Mouse (Mus musculus): ENCODE measurements around the gene AI182371.

Gene AI182371

GRCm38 (mm10) chr2:35101443-35101842, at the start of gene AI182371:
Gene AI182371, minus strand, starts transcription at chr2:35101543.
- DNase-seq: no peak

DNA sequence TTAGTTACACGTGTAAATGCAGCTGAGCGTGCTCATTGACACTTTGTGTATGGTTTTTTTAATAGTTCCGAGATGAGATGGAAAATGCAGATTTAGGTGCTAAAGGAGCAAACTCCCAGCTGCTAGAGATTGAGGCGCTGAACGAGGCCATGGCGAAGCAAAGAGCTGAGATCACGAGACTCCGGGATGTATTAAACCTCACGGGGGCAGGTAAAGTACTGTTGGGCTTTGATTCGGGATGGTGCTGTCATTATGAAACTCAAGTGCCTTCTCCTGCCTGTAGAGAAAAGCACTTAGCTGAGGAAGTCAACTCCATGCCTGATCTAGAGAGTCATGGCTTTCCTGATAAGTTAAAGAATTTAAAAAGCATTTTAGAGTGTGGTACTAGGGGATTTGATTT, 47.5 kb upstream of the AI182371 start:
- no peak for DNase-seq

DNA sequence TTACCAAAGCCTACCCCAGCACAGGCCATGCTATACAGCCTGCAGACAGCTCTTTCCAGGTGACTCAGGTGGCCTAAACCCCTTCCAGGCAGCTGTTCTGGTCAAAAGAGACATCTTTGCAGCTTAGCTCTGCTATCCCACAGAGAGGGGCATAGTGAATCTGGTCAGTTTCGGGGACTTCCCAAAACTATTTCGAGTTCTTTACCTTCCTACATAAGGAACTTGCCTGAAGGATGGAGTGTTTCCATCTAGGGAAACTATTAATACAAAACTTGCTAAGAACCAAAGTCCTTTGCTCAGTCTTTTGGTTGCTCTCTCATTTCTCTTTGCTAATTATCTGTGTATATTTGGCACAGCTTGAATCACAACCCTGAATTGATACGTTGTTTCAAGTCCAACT, 40.3 kb upstream of the AI182371 start:
- no peak for DNase-seq

DNA sequence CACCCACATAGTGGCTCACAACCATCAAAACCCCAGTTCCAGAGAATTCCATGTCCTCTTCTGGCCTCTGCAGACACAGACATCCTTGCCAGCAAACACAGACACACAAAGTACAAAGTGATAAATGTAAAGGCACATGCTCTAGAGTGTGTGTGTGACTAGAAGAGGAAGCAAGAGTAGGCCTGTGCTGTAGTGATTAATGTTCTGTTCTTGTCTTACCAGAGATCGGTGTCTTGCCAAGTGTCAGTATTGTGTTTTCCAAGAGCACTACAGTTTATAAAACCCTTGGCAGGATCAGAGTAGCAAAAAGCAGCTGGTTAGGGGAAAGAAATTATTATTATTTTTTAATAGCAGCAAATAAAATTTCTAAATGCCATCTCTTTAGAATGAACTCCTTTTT, 37.2 kb upstream of the AI182371 start:
- DNase-seq: no peak

GRCm38 (mm10) chr2:35133891-35134290, 32.5 kb upstream of the AI182371 start:
- DNase-seq: no peak

DNA sequence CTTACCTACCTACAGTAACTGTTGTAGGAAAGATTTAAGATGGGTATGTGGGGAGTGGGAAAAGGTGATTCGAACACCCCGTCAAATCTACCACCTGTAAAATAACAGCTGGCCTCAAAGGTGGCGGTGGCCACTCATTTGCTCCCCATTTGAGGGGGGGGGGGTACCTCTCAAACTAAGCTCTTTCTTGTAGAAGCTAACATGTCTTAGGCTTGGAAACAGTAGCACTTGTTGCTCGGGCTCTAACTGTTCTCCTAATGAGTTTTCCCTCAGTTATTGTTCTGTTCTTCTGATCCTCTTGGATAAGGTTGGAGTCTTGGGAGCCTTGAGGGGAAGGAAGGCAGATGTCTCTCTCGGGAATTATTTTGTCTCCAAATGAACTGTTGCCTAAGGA, 31.3 kb upstream of the AI182371 start:
- no peak for DNase-seq

- peak; percentile 98 for DNase-seq
Observed at GRCm38 (mm10) chr2:35131991-35132661, 30.8 kb upstream of the AI182371 start.

- DNase-seq: no peak
Observed at GRCm38 (mm10) chr2:35131491-35131890, 30.1 kb upstream of the AI182371 start.

GRCm38 (mm10) chr2:35124716-35125115, 23.4 kb upstream of the AI182371 start:
- DNase-seq: no peak

DNA sequence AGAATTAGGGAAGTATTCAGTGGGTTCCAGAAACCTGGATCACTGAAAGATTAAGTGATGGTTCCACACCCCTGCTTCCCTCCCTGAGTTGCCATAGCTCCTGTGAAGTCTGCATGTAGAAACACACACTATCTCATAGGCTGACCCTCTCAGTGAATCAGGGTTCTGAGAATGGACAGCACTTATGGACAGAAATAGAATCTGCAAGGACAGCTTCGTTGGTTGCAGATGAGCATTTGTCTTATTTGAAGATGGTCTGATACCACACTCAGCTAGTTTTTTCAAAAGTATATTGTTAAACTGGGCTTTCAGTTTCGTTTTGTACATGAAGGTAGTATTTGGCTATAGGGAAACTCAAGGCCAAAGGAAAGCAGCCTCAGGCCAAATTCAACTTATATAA, 9.2 kb upstream of the AI182371 start:
- no peak for DNase-seq

DNA sequence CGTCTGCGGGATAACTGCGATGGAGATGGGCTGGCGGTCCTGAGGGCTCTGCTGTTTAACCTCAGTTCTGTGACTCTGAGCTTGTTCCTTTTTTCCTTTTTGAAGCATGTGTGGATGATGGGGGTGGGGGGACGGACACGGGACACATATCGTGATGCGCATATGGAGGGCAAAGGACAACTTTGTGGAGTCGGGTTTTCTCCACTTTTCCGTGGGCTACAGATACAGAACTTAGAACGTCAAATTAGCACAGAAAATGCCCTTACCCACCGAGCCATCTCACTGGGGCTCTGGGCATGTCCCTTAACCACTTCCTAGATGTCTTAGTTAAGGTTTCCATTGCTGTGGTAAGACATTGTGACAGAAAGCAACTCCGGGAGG, 8.6 kb upstream of the AI182371 start:
- no peak for DNase-seq

DNA sequence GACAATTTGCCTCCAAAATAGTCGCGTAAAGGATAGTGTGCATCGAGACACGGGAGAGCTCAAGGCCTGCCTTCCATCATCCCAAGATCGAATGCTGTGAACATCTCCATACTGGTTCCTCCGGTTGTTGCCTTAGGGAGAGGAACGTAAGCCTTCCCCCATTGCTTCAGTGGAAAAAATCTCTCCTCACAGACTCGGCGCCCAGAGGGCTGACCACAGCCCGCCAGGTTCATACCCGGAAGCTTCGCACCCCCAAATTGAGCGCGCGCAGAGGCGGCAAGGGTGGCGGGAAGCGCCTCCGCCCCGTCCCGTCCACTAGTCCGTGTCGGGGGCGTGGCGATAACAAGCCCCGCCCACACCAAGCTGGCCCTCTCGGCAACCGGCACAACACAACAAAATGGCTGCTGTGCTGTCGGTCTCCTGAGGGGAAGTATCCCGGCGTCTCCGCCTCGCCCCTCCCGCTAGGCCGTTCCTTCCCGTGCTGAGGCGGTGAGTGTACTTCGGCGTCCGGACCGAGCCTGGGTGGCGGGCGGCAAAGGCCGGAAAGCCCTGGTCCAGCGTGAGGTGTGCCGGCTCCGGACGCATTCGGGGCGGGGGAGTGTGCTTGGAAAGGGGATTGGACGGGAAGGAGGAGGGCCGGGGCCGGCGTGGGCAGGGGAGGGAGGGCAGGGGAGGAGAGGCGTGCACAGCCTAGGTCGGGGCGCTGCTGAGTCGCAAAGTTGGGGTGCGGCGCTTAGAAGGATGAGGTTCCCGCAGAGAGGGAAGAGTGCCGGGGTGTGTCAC, 8.0 kb upstream of the AI182371 start, which contains the start of gene Cntrl:
Gene Cntrl (plus strand): TSS at position 352 of the 783 bp plus-strand sequence.
- peak; percentile 96 for DNase-seq

DNA sequence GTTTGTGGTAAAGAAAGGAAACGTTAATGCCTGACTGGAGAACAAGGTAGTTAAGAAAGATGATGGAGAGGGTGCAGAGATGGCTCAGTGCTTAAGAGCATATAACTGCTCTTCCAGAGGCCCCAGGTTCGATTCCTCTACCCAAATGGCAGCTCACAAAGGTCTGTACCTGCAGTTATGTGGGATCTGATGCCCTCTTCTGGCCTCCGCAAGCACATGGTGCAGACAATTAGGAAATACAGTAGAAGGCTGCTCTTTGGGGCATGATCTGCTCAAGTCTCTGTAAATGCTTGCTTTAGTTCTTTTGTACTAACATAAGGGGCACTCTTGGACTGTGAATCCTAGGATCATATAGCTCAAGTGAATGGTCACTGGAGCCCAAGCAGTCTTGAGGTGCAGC, 7.4 kb upstream of the AI182371 start:
- peak; percentile 58 for DNase-seq

DNA sequence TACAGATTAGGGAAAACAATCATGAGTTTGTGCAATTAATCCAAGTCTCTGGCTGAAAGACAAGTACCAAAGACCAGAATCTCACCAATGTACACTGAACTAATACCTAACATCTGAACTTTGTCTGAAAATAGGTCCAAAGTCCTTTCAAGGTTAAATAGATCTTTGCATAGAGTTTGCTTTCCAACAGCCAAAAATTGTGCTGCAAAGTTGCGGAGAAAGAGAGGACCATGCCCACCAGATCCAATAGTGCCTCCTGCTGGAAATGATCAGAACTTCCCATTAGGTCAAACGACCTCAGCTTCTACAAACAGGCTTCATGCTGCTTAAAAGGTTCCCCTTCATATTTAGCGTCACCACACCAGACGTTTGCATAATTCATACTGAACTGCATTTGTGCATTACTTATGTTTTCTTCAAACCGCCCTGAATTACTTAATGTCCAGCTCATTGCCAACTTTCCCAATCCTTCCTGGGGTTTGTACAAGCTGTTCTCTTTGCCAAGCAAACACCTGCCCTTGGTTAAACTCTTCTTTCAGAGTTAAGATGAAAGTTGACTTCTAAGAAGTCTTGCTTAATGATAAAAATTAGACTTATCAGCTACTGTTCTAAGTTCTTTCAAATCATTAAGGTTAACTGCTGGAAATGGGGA, 6.8 kb upstream of the AI182371 start:
- DNase-seq: peak; percentile 78

- DNase-seq: no peak
Observed at GRCm38 (mm10) chr2:35104843-35105242, 3.5 kb upstream of the AI182371 start.

DNA sequence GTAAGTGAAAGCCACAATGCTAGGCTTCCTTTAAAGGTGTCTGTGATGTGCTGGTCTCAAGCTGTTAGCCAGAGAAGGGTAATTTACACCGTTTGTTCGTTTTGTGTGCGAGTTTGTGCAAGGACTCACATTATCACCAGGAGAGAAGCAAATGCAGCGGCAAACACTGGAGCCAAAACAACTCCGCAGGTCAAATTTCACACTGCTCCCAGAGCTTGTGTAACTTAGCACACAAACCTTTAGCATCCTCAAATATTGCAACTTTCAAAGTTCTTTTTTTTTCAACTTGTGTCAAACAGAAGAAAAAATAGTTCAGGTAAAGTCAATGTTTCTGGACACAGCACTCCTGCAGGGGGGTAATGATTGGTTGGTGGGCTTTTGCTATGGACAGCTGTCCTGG, 2.2 kb upstream of the AI182371 start:
- no peak for DNase-seq

DNA sequence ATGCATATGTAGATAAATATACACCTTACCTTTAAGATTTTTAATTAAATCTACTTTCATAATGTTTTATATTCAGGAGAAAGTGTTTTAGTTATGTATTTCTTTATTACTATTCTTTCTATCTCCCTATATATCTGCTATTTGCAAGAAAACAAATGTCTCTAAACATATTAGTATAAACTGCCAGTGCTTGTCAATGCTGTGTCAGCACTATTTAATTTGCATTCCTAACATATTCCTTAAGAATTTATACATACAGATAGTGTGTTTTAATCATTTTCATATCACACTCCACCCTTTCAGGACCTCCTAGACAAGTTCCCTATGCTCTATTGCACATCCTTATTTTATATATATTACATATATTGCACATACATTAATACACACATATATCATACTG, 1.4 kb upstream of the AI182371 start:
- no peak for DNase-seq

DNA sequence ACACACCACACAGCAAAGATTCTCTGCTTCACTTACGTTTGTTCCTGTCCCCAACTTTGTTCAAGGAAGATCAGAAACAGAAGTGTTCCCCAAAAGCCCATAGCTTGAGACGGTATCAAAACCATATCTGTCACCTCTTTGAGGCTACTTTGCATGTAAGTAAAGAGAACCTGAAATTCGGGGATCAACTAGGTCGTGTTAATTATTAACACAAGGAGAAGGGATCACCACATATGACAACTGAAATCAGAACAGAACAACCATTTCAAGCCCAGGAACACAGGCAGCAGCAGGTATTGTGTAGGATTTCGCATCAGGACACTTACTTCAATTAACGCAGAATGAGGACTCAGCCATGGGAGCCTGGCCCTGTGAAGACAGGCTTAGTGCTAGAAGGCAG, 814 bp downstream of the AI182371 start:
- no peak for DNase-seq

DNA sequence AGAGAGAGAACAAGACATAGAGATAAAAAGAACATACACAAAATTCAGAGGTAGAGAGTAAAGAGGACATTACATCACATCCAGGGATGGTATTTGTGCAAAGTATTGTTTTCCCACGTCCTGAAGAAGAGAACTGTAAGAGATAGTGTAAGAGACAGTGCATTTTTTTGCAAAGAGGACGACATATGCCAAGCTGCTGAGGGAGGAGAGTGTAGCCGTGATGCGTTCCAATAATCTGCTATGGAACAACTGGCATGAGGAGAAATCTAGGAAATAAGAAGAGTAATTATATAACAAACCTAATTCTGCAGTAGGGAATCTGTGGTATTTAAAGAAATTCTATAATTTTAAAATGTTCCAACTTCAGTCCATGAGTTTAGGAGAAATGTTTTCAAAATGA, 13.9 kb downstream of the AI182371 start:
- no peak for DNase-seq

DNA sequence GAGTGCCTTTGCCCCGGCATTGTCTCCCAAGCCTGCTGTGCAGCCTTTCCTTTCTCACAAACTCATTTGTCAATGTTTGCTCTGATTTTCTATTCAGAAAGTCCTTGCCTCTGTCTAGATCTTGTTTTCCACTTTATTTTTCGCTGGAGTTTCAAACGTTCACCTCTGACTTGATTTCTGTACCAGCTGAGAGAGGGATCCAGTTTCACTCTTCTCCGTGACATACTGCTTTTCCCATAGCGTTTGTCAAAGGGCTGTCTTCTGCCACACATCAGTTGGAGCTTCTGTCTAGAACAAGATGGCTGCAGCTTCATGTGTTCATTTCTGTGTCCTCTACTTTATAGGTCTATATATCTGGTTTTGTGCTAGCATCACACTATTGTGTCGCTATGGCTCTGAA, 22.2 kb downstream of the AI182371 start:
- no peak for DNase-seq

- no peak for DNase-seq
Observed at GRCm38 (mm10) chr2:35074328-35074727, 27.0 kb downstream of the AI182371 start.

DNA sequence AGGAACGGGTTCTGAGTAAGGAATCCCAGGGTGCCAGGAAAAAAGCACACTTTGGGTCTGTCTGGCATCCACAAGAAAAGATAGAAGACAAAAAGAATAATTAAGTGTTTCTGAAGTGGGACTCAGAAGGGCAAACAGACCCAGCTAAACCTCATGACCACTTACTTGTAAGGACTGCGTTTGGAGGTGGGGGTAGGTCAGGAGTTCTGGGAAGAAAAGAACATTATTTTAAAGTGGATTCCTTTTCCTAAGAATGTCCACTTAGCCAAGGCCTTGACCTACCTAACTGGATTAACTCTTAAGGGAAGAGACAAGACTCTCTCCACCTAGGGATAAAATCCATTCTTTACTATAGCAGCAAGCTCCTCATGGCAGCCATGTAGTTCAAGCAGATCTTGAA, 28.8 kb downstream of the AI182371 start:
- DNase-seq: no peak

DNA sequence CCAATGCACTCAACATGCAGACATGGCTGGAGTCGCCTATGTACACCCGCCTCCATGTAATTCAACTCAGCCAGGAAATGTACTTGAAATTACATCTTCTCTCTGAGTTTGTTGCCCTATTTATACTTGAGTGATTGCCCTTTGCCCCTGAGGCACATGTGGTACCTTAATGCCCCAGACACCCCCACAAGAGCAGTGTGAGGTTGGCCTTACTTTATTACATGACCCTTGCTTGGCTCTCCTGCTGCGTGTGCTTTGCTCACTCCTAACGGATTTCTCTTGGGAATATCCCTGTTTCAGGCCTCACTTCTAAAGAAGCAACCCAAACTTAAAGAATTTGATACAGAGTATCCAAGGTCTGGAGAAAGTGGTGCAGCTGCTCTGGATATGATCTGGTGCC, 31.1 kb downstream of the AI182371 start:
- no peak for DNase-seq

- no peak for DNase-seq
Observed at GRCm38 (mm10) chr2:35069124-35069523, 32.2 kb downstream of the AI182371 start.
